In the genomic region with DNA sequence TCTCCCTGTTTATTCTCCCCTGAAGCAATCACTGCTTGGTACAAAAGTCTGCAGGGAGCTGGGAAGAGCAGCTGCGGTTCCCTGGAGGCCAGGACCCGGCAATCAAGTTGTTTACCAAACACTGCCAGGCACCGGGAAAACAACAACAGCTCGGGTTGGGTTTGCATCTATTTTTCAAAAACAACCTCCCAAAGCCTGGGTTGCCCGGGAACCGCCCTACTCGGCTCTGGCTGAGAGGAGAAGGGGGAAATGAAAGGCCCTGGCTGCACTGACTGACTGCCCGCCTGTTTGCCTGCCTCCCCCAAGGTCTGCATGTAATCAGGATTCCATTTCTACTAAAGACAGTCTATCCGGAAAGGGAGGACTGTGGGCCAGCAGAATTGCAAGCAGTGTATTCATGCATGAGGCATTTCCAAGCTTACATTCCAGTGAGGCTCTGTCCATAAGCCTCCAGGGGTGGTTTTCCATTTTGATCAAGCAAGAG, we compare ENCODE assay signal across 9 mouse cellular contexts.
DNase-seq lines count a peak whose midpoint lies in the region; ATAC-seq and TF ChIP-seq lines count a peak whose summit lies in the region.
"Had no signal": no experiment of that assay in that cellular context is flagged by ENCODE, and none has a peak within 500 bp of the region (broad histone marks: within the 10 kb centered on the region; RNA-seq: fewer than 3 reads in every experiment).

No protein-coding gene starts in this region.

- H3K9ac ChIP-seq in forebrain, embryonic 13.5 days = peak overlapping the region; percentile 41; the same call in 1 of the 2 replicates
- no peak overlapping the region for H3K9ac ChIP-seq in hindbrain, embryonic 11.5 days (ENCODE audit: low read depth, low read length)
- H3K9ac ChIP-seq in liver, adult 2 months (ENCODE audit: low read depth, low read length) = no peak overlapping the region
- H3K9ac ChIP-seq in neural tube, embryonic 11.5 days (ENCODE audit: low read length) = no peak overlapping the region
- H3K9ac ChIP-seq: liver, embryonic 13.5 days had no signal

- no peak for TF ChIP-seq POLR2A in liver, adult 2 months (IDR thresholded peaks at IDR 0.05; ENCODE audit: extremely low read depth, insufficient read depth, low read length)

- no peak for TF ChIP-seq CTCF in liver, adult 2 months (IDR thresholded peaks at IDR 0.05; ENCODE audit: low read depth, low read length)

- peak; percentile 55; the same call in 1 of the 2 replicates for ATAC-seq in forebrain, embryonic 13.5 days
- no peak for ATAC-seq in hindbrain, embryonic 11.5 days (ENCODE audit: low FRiP score)
- no peak for ATAC-seq in neural tube, embryonic 11.5 days (ENCODE audit: insufficient read depth, low FRiP score, low TSS enrichment)

- H3K27me3 ChIP-seq in forebrain, embryonic 13.5 days = peaks cover 5% of the 10 kb centered on the region; the same call in 1 of the 2 replicates
- H3K27me3 ChIP-seq in hindbrain, embryonic 11.5 days (ENCODE audit: control insufficient read depth, insufficient read depth, low read length) = no peaks in the 10 kb centered on the region
- H3K27me3 ChIP-seq in liver, adult 2 months (ENCODE audit: control insufficient read depth, insufficient read depth, low read length) = no peaks in the 10 kb centered on the region
- H3K27me3 ChIP-seq in neural tube, embryonic 11.5 days (ENCODE audit: control insufficient read depth, insufficient read depth, low read length) = no peaks in the 10 kb centered on the region
- H3K27me3 ChIP-seq: liver, embryonic 13.5 days had no signal

- H3K9me3 ChIP-seq in forebrain, embryonic 13.5 days (replicated peaks) = no peaks in the 10 kb centered on the region
- H3K9me3 ChIP-seq in hindbrain, embryonic 11.5 days (ENCODE audit: control insufficient read depth, low read length) = no peaks in the 10 kb centered on the region
- H3K9me3 ChIP-seq in neural tube, embryonic 11.5 days (ENCODE audit: control insufficient read depth, low read length) = no peaks in the 10 kb centered on the region
- H3K9me3 ChIP-seq: liver, embryonic 13.5 days had no signal

- DNase-seq in urinary bladder, postnatal 25 days (ENCODE audit: low spot score) = peak; percentile 18
- DNase-seq in urinary bladder, postnatal 10 days (ENCODE audit: low spot score) = no peak
- peak; percentile 43 for DNase-seq in hindbrain, embryonic 11.5 days (ENCODE audit: low spot score)
- DNase-seq in liver, adult 2 months (ENCODE audit: extremely low read depth, low read depth, low spot score) = no peak
- peak; percentile 36 for DNase-seq in neural tube, embryonic 11.5 days (ENCODE audit: low spot score)
- DNase-seq in T-cell, adult 2 months (ENCODE audit: low spot score) = no peak
- DNase-seq in layer of hippocampus, postnatal 25 days (ENCODE audit: extremely low spot score in 1 of 2, low spot score in 1 of 2) = no peak
- DNase-seq: liver, embryonic 13.5 days had no signal

- peaks cover 3% of the 10 kb centered on the region; the same call in 1 of the 2 replicates for H3K36me3 ChIP-seq in forebrain, embryonic 13.5 days (ENCODE audit: poor library complexity, severe bottlenecking)
- H3K36me3 ChIP-seq in hindbrain, embryonic 11.5 days (ENCODE audit: control insufficient read depth, insufficient read depth, low read length) = no peaks in the 10 kb centered on the region
- peaks cover 4% of the 10 kb centered on the region; the same call in 1 of the 2 replicates for H3K36me3 ChIP-seq in liver, adult 2 months (ENCODE audit: control insufficient read depth, insufficient read depth, low read length)
- no peaks in the 10 kb centered on the region for H3K36me3 ChIP-seq in neural tube, embryonic 11.5 days (ENCODE audit: control insufficient read depth, insufficient read depth, low read length)

- H3K4me2 ChIP-seq in forebrain, embryonic 13.5 days = peak overlapping the region; percentile 35
- no peak overlapping the region for H3K4me2 ChIP-seq in hindbrain, embryonic 11.5 days (replicated peaks; ENCODE audit: low read depth, low read length)
- H3K4me2 ChIP-seq in neural tube, embryonic 11.5 days (ENCODE audit: low read depth) = no peak overlapping the region
- H3K4me2 ChIP-seq: liver, embryonic 13.5 days had no signal

- H3K27ac ChIP-seq in forebrain, embryonic 13.5 days = peak overlapping the region; percentile 16; the same call in 1 of the 2 replicates
- H3K27ac ChIP-seq in hindbrain, embryonic 11.5 days (ENCODE audit: low read depth, low read length) = peak overlapping the region; percentile 39; the same call in 1 of the 2 replicates
- peak overlapping the region; percentile 5; the same call in 1 of the 2 replicates for H3K27ac ChIP-seq in liver, adult 2 months (replicated peaks; ENCODE audit: insufficient read depth, low read depth, low read length)
- no peak overlapping the region for H3K27ac ChIP-seq in neural tube, embryonic 11.5 days (ENCODE audit: low read depth, low read length)
- H3K27ac ChIP-seq: liver, embryonic 13.5 days had no signal

- WGBS in forebrain, embryonic 13.5 days = 3% methylated on average over 9 of the region's 9 CpGs
- 3% methylated on average over 9 of the region's 9 CpGs for WGBS in hindbrain, embryonic 11.5 days
- 43% methylated on average over 9 of the region's 9 CpGs for WGBS in liver, adult 2 months
- 3% methylated on average over 9 of the region's 9 CpGs for WGBS in neural tube, embryonic 11.5 days

- H3K4me1 ChIP-seq in forebrain, embryonic 13.5 days = peaks cover 37% of the 10 kb centered on the region
- H3K4me1 ChIP-seq in hindbrain, embryonic 11.5 days (replicated peaks; ENCODE audit: control insufficient read depth, insufficient read depth, low read length) = peaks cover 10% of the 10 kb centered on the region; the same call in 1 of the 2 replicates
- peaks cover 7% of the 10 kb centered on the region; the same call in 1 of the 2 replicates for H3K4me1 ChIP-seq in liver, adult 2 months (ENCODE audit: control insufficient read depth, insufficient read depth, low read length)
- peaks cover 16% of the 10 kb centered on the region for H3K4me1 ChIP-seq in neural tube, embryonic 11.5 days (ENCODE audit: control insufficient read depth, insufficient read depth, low read length)

- H3K4me3 ChIP-seq in forebrain, embryonic 13.5 days = no peak overlapping the region
- no peak overlapping the region for H3K4me3 ChIP-seq in hindbrain, embryonic 11.5 days (ENCODE audit: low read depth, low read length)
- no peak overlapping the region for H3K4me3 ChIP-seq in liver, adult 2 months (ENCODE audit: insufficient read depth, low read depth, low read length)
- H3K4me3 ChIP-seq in neural tube, embryonic 11.5 days (ENCODE audit: low read depth, low read length) = no peak overlapping the region
- H3K4me3 ChIP-seq: liver, embryonic 13.5 days had no signal

- peaks cover 6% of the 10 kb centered on the region; the same call in 1 of the 2 replicates for H3K79me2 ChIP-seq in liver, adult 2 months (ENCODE audit: control insufficient read depth, insufficient read depth, low read length)

Comparison
In these comparisons a context has a peak if more than half of its experiments do, and no peak if none do; other contexts are left out.
1. DNase-seq: peak in urinary bladder, postnatal 25 days (single experiment), hindbrain, embryonic 11.5 days (single experiment) and neural tube, embryonic 11.5 days (single experiment); none in urinary bladder, postnatal 10 days (single experiment), liver, adult 2 months (single experiment), T-cell, adult 2 months (single experiment) and layer of hippocampus, postnatal 25 days (0 of 2).